Mouse (Mus musculus): ENCODE data around the gene Cyyr1.

DNA sequence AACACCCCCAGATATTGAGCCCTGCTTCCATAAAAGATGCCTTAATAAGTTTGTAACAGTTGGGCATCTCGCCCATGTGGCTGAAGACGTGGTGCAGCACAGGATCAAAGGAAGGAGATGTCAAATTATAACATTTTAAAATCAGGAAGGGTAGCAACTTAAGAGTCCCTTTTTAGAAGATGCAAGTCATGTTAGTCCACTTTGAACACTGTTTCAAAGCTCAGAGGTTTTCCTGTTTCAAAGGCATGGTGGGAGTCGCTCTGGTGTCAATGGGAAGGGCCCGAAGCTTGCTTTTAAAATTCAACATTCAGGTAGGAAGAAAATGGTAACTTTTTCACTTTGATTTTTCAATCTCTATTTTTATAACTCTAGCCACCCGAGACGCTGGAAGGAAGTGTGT is 45.9 kb downstream of the Cyyr1 start:
- TF ChIP-seq CTCF (IDR thresholded peaks at IDR 0.05; ENCODE audit: extremely low read depth, insufficient read depth, low read length) (no peak), POLR2A (IDR thresholded peaks at IDR 0.05; ENCODE audit: extremely low read depth, insufficient read depth, low read length) (no peak)
